Mouse (Mus musculus) CH12.LX (cell line): Measurements from ENCODE around the gene Slc15a4. TPM values are rescaled to one million over a fixed set of nuclear protein-coding genes. Genes with fewer than 3 reads are reported as not detected.

Source experiments
- DNase-seq: peaks from one replicate; pipeline ENCODE4 v3.0.0-alpha.2; 2013; ENCODE audit errors: extremely low read depth
- H3K27ac ChIP-seq: 2 replicates; pipeline ENCODE4 v1.5.1; 2012; ENCODE audit warnings: low read depth, mild to moderate bottlenecking, control low read depth, moderate library complexity; ENCODE audit not compliant: insufficient read depth
- H3K27me3 ChIP-seq: replicated peaks from 2 replicates; pipeline ENCODE3; 2012; ENCODE audit warnings: inconsistent platforms
- H3K36me3 ChIP-seq, 2 experiments: replicated peaks in 1 of 2; 2 replicates each; pipeline versions ENCODE3 to v1.6.1; 2012; ENCODE audit warnings: inconsistent platforms in 1 of 2, low read length in 1 of 2, mild to moderate bottlenecking in 1 of 2, mixed read lengths in 1 of 2, moderate library complexity in 1 of 2; ENCODE audit not compliant: control insufficient read depth in 1 of 2, insufficient read depth in 1 of 2
- H3K4me1 ChIP-seq, 2 experiments: 2 replicates each; pipeline ENCODE4 v1.6.1; 2012; ENCODE audit warnings: inconsistent platforms in 1 of 2, moderate library complexity in 1 of 2; ENCODE audit not compliant: insufficient read depth in 2 of 2, control insufficient read depth in 1 of 2
- H3K4me2 ChIP-seq: 2 replicates; pipeline ENCODE4 v1.6.1; 2012; ENCODE audit warnings: low read depth, mild to moderate bottlenecking, control low read depth; ENCODE audit not compliant: poor library complexity, insufficient read depth, severe bottlenecking
- H3K4me3 ChIP-seq, 3 experiments: fragments of 150-350 bp in 1 of 3; sonication (generic) in 1 of 3; replicated peaks in 1 of 3; 2 replicates each; pipeline versions ENCODE3 to v1.5.1; 2011 to 2012; ENCODE audit warnings: low read depth in 2 of 3, low read length in 2 of 3, mild to moderate bottlenecking in 2 of 3, moderate library complexity in 2 of 3, control low read depth in 1 of 3, improper control_type of control experiment in 1 of 3, inconsistent platforms in 1 of 3, mixed read lengths in 1 of 3; ENCODE audit not compliant: poor library complexity in 1 of 3
- H3K79me2 ChIP-seq: replicated peaks from 2 replicates; pipeline ENCODE4 v1.6.1; 2012; ENCODE audit warnings: mild to moderate bottlenecking, moderate library complexity; ENCODE audit not compliant: control insufficient read depth, poor library complexity, insufficient read depth, severe bottlenecking; ENCODE audit errors: extremely low read depth
- H3K9ac ChIP-seq: 2 replicates; pipeline ENCODE4 v1.6.1; 2012; ENCODE audit warnings: low read depth, mild to moderate bottlenecking, control low read depth, moderate library complexity; ENCODE audit not compliant: insufficient read depth
- H3K9me3 ChIP-seq: replicated peaks from 2 replicates; pipeline ENCODE3; 2012; ENCODE audit warnings: low read length, inconsistent platforms, mixed read lengths
- BHLHE40 ChIP-seq: IDR thresholded peaks from 2 replicates; pipeline ENCODE4 v1.6.1; 2011; ENCODE audit warnings: mild to moderate bottlenecking, low read depth, low read length, improper control_type of control experiment
- CHD1 ChIP-seq: IDR thresholded peaks from 2 replicates; pipeline ENCODE4 v1.6.1; 2012; ENCODE audit warnings: low read depth, low read length, improper control_type of control experiment, inconsistent platforms
- CTCF ChIP-seq, 2 experiments: IDR thresholded peaks in 1 of 2; conservative IDR thresholded peaks in 1 of 2; 2 replicates each; pipeline ENCODE4 v1.5.1; 2011 to 2012; ENCODE audit warnings: low read depth in 2 of 2, low read length in 2 of 2, improper control_type of control experiment in 1 of 2, inconsistent platforms in 1 of 2, mild to moderate bottlenecking in 1 of 2, moderate library complexity in 1 of 2
- EP300 ChIP-seq: IDR thresholded peaks from 2 replicates; pipeline ENCODE4 v1.6.1; 2011; ENCODE audit warnings: low read length, improper control_type of control experiment
- GABPA ChIP-seq: IDR thresholded peaks from 2 replicates; pipeline ENCODE4 v1.6.1; 2012; ENCODE audit warnings: low read depth, low read length, improper control_type of control experiment, inconsistent platforms; ENCODE audit not compliant: insufficient replicate concordance
- MAX ChIP-seq: IDR thresholded peaks from 2 replicates; pipeline ENCODE4 v1.6.1; 2011; ENCODE audit warnings: low read length, improper control_type of control experiment
- MAZ ChIP-seq: IDR thresholded peaks from 2 replicates; pipeline ENCODE4 v1.6.1; 2012; ENCODE audit warnings: low read depth, mild to moderate bottlenecking, inconsistent platforms, low read length, improper control_type of control experiment, moderate library complexity
- MEF2A ChIP-seq: IDR thresholded peaks from 2 replicates; pipeline ENCODE4 v1.6.1; 2014; ENCODE audit warnings: low read depth, mild to moderate bottlenecking, inconsistent platforms, low read length, improper control_type of control experiment, borderline replicate concordance
- NELFE ChIP-seq: IDR thresholded peaks from 2 replicates; pipeline ENCODE4 v1.6.1; 2011; ENCODE audit warnings: low read depth, low read length, improper control_type of control experiment
- PAX5 ChIP-seq: IDR thresholded peaks from 2 replicates; pipeline ENCODE4 v1.6.1; 2012; ENCODE audit warnings: low read length, inconsistent platforms, mixed read lengths
- POLR2AphosphoS2 ChIP-seq: IDR thresholded peaks from 2 replicates; pipeline ENCODE4 v1.6.1; 2011; ENCODE audit warnings: low read depth, low read length, improper control_type of control experiment
- RCOR1 ChIP-seq: conservative IDR thresholded peaks from 2 replicates; pipeline ENCODE4 v1.6.1; 2012; ENCODE audit warnings: low read depth, mild to moderate bottlenecking, inconsistent platforms, low read length, improper control_type of control experiment
- SMC3 ChIP-seq: IDR thresholded peaks from 2 replicates; pipeline ENCODE4 v1.6.1; 2011; ENCODE audit warnings: low read depth, low read length, improper control_type of control experiment
- TBP ChIP-seq: conservative IDR thresholded peaks from 2 replicates; pipeline ENCODE4 v1.6.1; 2011; ENCODE audit warnings: low read depth, low read length, improper control_type of control experiment
- TCF12 ChIP-seq: IDR thresholded peaks from 2 replicates; pipeline ENCODE4 v1.6.1; 2014; ENCODE audit warnings: low read depth, mild to moderate bottlenecking, inconsistent platforms, low read length, improper control_type of control experiment
- USF1 ChIP-seq: IDR thresholded peaks from 2 replicates; pipeline ENCODE4 v1.6.1; 2014; ENCODE audit warnings: low read depth, mild to moderate bottlenecking, inconsistent platforms, low read length, improper control_type of control experiment
- ZC3H11A ChIP-seq: IDR thresholded peaks from 2 replicates; pipeline ENCODE4 v1.6.1; 2012; ENCODE audit warnings: low read depth, mild to moderate bottlenecking, inconsistent platforms, low read length, improper control_type of control experiment
- ZKSCAN1 ChIP-seq: IDR thresholded peaks from 2 replicates; pipeline ENCODE4 v1.6.1; 2012; ENCODE audit warnings: low read depth, inconsistent platforms, low read length, improper control_type of control experiment, borderline replicate concordance
- ZMIZ1 ChIP-seq: IDR thresholded peaks from 2 replicates; pipeline ENCODE4 v1.6.1; 2012; ENCODE audit warnings: low read depth, mild to moderate bottlenecking, inconsistent platforms, low read length, improper control_type of control experiment
- dilution Hi-C: fragments of 300-500 bp; cut with MboI; formaldehyde crosslinking; loops from 2 replicates; pipeline ENCODE4 v1.14.3; 2020; ENCODE audit warnings: low sequenced_read_pairs; ENCODE audit not compliant: extremely low pct_unique_long_range_greater_than_20kb, extremely low pct_ligation_motif_present
- in situ Hi-C: fragments of 300-500 bp; cut with MboI; formaldehyde crosslinking; loops from 3 replicates; pipeline ENCODE4 v1.14.3; 2019; ENCODE audit warnings: low sequenced_read_pairs, low pct_ligation_motif_present, low pct_unique_long_range_greater_than_20kb, mixed read lengths
- polyA plus RNA-seq: library from polyadenylated mRNA; unstranded; fragments of >175 nt; gene quantifications from 2 replicates; pipeline ENCODE4 v1.2.1, GENCODE M21; 2012; ENCODE audit warnings: low read depth; ENCODE audit not compliant: insufficient read length
- total RNA-seq, 2 experiments: library from RNA; depleted of rRNA; stranded (reverse); fragments of 300-350 nt in 1 of 2; fragments of >200 nt in 1 of 2; gene quantifications; 2 replicates each; pipeline ENCODE4 v1.2.3; 2012 to 2014

The Slc15a4 gene
- total and polyA plus RNA-seq, 3 experiments: 25.7 to 52.7 (median 25.8) TPM

DNA sequence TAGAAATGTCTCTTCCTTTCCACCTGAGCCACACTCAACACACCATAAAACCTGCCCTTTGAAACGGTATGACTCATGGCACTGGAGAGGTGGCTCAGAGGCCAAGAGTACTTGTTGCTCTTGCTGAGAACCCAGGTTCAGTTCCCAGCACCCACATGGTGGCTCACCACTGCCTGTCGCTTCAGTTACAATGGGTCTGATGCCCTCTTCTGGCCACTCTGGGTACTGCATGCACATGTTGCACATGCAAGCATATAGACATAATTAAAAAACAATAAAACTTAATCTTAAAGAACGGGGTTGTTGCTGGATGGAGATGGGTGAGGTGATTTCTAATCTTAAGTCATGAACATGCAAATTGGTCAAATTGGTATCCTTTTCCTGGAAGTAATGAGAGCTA lies 7.7 kb upstream of the Slc15a4 start:
- dilution Hi-C loops: no loop called here
- no peaks in the 10 kb centered on the region for H3K4me1 ChIP-seq
- no peak overlapping the region for H3K27ac ChIP-seq
- peaks cover 37% of the 10 kb centered on the region for H3K9me3 ChIP-seq
- H3K79me2 ChIP-seq: no peaks in the 10 kb centered on the region
- peak; percentile 23 to 24; a peak in 2 of 4 replicates for TF ChIP-seq CTCF (conservative IDR thresholded peaks at IDR 0.05 in 1 of 2, IDR thresholded peaks at IDR 0.05 in 1 of 2; ENCODE audit: low read depth in 2 of 2, low read length in 2 of 2)
- TF ChIP-seq MAX: no peak
- H3K4me2 ChIP-seq: no peak overlapping the region
- H3K36me3 ChIP-seq: no peaks in the 10 kb centered on the region
- H3K4me3 ChIP-seq: no peak overlapping the region
- no peaks in the 10 kb centered on the region for H3K27me3 ChIP-seq
- H3K9ac ChIP-seq: no peak overlapping the region
- in situ Hi-C loops: loop anchor here (5.0 kb wide), 1 partner anchor 38 kb away; no protein-coding TSS in a partner anchor
- DNase-seq: no peak

DNA sequence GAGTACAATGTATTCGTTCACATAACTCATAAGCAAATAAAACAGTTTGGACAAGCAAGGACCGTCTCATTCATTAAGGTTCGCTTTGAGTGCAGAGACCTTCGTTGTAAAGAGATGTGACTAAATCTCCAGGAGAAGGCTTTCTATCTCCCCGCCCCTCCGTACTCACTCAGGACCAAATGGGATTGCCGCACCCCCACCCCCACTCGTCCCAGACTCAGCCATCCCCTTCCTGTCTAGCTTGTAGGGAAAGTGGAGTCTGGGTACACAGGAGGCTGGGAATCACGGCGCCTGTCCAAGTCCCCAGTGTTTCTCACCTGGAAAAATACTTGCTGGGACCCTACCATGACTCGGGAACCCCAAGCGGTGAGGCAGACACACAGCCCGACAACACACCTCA lies 6.9 kb upstream of the Slc15a4 start:
- TF ChIP-seq TBP (no peak), POLR2AphosphoS2 (no peak), ZC3H11A (no peak)
- dilution Hi-C loops: no loop called here
- in situ Hi-C loops: loop anchor here (5.0 kb wide), 1 partner anchor 37 kb away; no protein-coding TSS in a partner anchor
- Histone ChIP-seq H3K79me2 (no peaks in the 10 kb centered on the region), H3K4me1 (no peaks in the 10 kb centered on the region), H3K27ac (no peak overlapping the region), H3K4me2 (no peak overlapping the region), H3K27me3 (no peaks in the 10 kb centered on the region), H3K4me3 (no peak overlapping the region), H3K9me3 (peaks cover 32% of the 10 kb centered on the region), H3K36me3 (no peaks in the 10 kb centered on the region), H3K9ac (no peak overlapping the region)
- DNase-seq: no peak

GRCm38 (mm10) chr5:127639067-127639605 lies 6.4 kb upstream of the Slc15a4 start:
- dilution Hi-C loops (no loop called here), in situ Hi-C loops (no loop called here)
- peaks cover 31% of the 10 kb centered on the region for H3K9me3 ChIP-seq
- H3K27ac ChIP-seq: no peak overlapping the region
- no peak overlapping the region for H3K9ac ChIP-seq
- H3K79me2 ChIP-seq: no peaks in the 10 kb centered on the region
- H3K4me2 ChIP-seq: no peak overlapping the region
- H3K36me3 ChIP-seq: no peaks in the 10 kb centered on the region
- H3K4me1 ChIP-seq: no peaks in the 10 kb centered on the region
- TF ChIP-seq MAZ (no peak), ZC3H11A (no peak), PAX5 (no peak), TCF12 (no peak), CHD1 (no peak), MAX (no peak), USF1 (no peak), EP300 (no peak), NELFE (no peak), ZKSCAN1 (no peak), MEF2A (no peak), GABPA (no peak), BHLHE40 (no peak), SMC3 (no peak), ZMIZ1 (no peak), POLR2AphosphoS2 (no peak), RCOR1 (no peak)
- H3K27me3 ChIP-seq: no peaks in the 10 kb centered on the region
- no peak overlapping the region for H3K4me3 ChIP-seq
- DNase-seq: no peak
